Mouse (Mus musculus) erythroid progenitor cell, adult 5-6 weeks (primary cell): ENCODE results near the gene Ccdc180. TPM values are rescaled to one million over a fixed set of nuclear protein-coding genes. Genes with fewer than 3 reads are reported as not detected.

Experiments
- ATAC-seq: replicated peaks from 2 replicates; pipeline ENCODE4 v1.8.0; 2016; ENCODE audit warnings: moderate number of reproducible peaks, mild to moderate bottlenecking, moderate TSS enrichment, inconsistent platforms; ENCODE audit not compliant: poor library complexity, low FRiP score, severe bottlenecking
- total RNA-seq, 2 experiments: library from RNA; stranded (forward) in 1 of 2; stranded (reverse) in 1 of 2; fragments of 150-400 nt in 1 of 2; fragments of 186-747, 209-891 nt in 1 of 2; gene quantifications; 2 replicates each; pipeline versions ENCODE4 v1.2.3 to v1.2.4; 2015 to 2017; ENCODE audit warnings: low replicate concordance in 2 of 2

Gene Ccdc180
- total RNA-seq, 2 experiments from 2014 or later, result 0.23 TPM; not detected in 1

GRCm38 (mm10) chr4:45909256-45909655 is 19.2 kb downstream of the Ccdc180 start:
- no peak for ATAC-seq

GRCm38 (mm10) chr4:45909924-45910323 is 19.8 kb downstream of the Ccdc180 start:
- no peak for ATAC-seq

- ATAC-seq, result no peak
These were observed 21.2 kb downstream of the Ccdc180 start for GRCm38 (mm10) chr4:45911256-45911655.

DNA sequence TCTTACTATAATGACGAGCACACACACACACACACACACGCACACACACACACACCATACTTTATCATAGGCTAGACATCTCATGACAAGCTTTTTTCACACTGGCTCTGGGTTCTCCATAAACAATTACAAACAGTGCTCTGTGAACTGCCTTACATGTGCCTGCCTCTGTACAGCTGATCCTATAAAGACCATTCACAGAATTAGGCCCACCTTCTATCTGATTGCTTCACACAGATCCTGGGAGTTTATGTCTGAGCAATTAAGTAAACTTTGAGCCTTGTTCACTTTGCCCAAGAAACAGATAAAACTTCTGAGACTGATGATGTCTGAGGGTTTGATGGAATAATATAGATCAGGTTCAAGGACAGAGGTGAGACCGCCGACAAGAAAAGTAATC is 21.8 kb downstream of the Ccdc180 start:
- no peak for ATAC-seq

DNA sequence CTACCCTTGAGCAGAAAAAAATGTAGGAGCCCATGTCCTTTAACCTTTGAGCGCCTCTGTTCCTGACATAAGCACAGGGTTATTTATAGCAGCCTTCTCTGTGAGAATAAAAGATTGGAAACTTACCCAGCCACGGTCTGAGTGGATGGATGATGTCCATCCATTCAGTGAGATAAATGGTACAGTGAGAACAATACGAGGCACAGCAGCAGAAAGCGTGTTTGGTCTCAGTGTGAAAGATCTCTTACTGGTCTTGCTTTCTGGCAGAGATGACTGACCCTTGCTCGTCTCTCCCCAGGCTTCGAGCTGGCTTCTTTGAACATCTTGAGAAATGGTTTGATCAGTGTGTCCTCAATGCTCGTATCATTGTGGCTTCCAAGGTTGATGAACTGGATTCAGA is 27.0 kb downstream of the Ccdc180 start:
- no peak for ATAC-seq

DNA sequence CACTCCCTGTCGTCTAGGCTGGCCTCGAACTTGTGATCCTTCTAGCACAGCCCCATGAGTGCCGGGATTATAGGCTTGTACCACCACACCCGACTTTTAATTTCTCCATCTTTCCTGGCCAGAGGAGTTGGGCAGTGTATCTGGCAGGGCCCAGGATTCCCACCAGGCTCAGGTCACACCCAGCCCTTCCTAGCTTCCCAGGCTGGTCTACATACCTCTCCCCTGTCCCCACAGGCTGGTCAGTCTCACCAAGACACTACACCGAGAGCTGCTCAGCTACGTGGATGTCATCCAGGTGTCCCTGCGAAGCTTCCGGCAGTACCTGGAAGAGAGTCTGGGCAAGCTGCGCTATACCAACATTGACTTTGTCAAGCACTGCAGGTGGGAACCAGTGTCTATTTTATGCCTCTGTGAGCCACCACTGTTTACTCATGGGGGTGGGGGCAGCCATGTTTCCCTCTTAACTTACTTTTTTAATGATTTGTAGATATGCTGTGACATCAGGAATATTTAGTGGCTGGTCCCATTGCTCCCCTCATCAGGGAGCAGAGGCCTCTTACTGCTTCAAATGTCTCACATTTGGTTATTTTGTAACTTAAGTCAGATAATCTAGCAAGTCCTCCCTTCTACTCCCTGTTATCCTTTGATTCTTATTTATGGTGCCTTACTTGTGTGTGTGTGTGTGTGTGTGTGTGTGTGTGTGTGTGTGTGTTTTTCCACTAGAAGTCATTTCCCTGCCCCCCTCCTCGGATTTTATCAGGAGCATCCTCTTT is 31.7 kb downstream of the Ccdc180 start:
- ATAC-seq, result no peak

- ATAC-seq, result no peak
These were observed 33.9 kb downstream of the Ccdc180 start for GRCm38 (mm10) chr4:45924011-45924410.

GRCm38 (mm10) chr4:45928561-45928960 is 38.5 kb downstream of the Ccdc180 start:
- no peak for ATAC-seq

- ATAC-seq, result no peak
These were observed 51.5 kb downstream of the Ccdc180 start for GRCm38 (mm10) chr4:45941628-45942044.

DNA sequence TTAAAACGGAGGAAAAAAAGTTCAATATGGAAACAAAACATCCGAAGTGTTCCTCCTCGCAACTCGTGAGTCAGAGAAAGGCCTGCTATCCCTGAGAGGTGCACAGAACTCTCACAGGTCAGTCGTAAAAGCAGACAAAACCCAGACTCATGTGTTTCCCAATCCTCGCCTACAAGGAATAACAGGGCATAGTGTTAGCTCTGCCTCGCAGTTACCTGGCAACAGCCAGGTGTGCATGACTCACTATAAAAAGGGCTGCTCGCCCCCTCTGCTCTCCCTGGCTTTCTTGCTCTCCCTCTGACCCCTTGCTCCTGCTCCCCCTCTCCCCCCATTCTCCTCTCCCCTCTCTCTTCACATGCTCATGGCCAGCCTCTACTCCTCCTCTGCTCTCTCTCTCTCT is 57.6 kb downstream of the Ccdc180 start:
- no peak for ATAC-seq

- no peak for ATAC-seq
These were observed 59.2 kb downstream of the Ccdc180 start for GRCm38 (mm10) chr4:45949109-45949848.

- no peak for ATAC-seq
These were observed 61.7 kb downstream of the Ccdc180 start for GRCm38 (mm10) chr4:45951830-45952229.

DNA sequence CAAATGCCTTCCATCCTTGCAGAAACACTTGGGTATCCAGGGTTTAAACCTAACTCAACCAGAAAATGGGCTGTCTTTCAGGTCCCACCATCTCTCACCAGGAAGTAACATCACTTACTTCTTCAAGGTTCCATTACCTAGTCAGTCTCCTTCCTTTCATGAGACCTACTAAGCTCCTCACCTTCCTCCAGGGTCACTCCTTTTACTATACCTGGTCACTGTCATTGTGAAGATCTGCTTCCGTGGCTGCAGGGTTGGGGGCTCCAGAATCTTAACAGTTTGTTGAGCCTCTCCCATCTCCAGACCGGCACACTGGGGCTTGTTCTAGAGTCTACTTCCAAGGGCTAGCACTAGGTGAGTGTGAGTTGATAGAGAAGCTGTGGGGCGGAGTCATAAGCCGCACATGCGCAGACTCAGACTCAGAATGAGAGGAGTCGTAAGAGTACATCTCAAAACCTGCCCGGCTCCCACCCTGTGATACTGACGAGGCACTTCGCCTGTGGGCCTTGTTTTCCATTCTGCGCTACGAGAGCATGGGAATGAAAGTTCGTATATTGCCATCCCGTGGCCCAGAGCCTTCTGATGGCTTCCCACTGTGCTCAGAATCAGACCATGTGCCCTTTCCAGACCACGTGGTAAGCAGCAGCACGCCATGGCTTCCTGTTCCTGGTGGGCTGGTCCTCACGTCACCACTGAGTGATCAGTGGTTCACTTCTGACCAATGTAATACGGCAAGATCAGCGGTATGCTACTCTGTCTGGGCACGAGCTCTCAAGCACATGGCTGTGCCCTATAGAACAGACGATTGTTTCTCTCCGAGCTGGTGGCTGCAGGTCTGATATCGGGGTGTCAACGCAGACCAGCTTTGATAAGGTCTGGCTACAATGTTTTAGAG is 63.2 kb downstream of the Ccdc180 start:
- no peak for ATAC-seq

DNA sequence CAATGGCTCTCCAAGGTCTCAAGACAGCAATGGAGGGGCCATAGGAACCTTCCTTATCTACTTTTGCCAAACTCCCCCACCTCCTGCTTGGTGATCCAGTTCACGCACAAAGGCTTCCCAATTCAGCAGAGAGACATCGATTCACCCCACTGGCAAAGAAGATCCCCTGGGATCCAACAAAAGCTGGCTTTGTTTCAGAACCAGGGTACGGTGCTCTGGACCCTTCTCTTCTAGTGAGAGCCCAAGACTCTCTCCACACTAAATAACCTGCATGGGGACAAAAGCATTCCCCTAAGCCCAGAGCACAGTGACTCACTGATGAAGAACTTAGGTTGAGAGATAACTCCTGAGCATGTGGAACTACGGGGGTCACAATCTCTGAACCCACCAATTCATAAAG is 65.1 kb downstream of the Ccdc180 start:
- no peak for ATAC-seq

- ATAC-seq, result no peak
These were observed 66.0 kb downstream of the Ccdc180 start for GRCm38 (mm10) chr4:45956131-45956530.

DNA sequence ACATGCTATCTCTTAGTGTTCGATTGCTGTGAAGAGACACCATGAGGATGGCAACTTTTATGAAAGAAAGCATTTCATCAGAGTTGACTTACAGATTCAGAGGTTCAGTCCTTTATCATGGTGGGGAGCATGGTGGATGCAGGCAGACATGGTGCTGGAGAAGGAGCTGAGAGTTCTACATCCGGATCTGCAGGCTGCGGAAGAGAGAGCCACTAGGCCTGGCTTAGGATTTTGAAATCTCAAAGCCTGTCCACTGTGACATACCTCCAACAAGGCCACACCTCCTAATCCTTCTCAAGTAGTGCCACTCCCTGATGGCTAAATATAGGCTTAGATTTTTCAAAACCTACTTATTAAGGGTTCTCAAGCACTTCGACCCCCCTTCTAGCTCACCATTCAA is 66.6 kb downstream of the Ccdc180 start:
- no peak for ATAC-seq

DNA sequence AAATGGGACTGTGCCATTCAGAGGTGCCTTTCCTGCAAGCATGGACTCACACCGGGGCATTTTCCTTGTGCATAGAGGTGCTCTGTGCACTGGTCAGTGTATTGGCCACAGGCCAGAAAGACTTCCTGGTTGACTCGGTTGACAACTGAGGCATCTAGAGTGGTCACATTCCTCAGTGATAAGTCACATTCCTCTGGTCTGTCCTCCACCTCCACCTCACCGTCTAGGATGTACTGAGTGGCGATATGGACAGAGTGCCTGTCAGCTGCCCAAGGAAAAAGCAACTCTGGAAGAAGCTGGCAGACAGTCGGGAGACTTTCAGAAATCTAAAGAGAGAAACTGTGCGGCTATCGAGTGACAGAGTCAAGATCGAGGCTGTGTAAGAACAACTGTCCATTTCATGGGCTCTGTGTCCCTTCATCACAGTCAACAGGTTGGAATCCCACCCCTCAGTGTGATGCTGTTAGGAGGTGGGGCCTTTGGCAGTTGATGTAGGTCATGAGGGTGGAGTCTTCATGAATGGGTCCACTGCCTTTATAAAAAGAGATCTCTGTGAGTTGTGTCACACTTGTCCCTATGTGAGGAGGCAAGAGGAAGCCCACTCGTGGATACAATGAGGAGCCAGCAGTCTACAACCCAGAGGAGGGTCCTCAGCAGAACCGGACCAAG is 74.8 kb downstream of the Ccdc180 start, which contains the start of gene Tdrd7:
Tdrd7 (plus strand) TSS at position 564 of the 669 bp plus-strand sequence.
- no peak for ATAC-seq

GRCm38 (mm10) chr4:45965737-45966447 is 75.8 kb downstream of the Ccdc180 start:
- ATAC-seq, result no peak

GRCm38 (mm10) chr4:45966716-45967115 is 76.6 kb downstream of the Ccdc180 start:
- ATAC-seq, result no peak
